Mouse (Mus musculus) CH12.LX (cell line): ENCODE measurements around the gene Maf. TPM values are rescaled to one million over a fixed set of nuclear protein-coding genes. Genes with fewer than 3 reads are reported as not detected.

Experiments used
- DNase-seq: peaks from one replicate; pipeline ENCODE4 v3.0.0-alpha.2; 2013; ENCODE audit errors: extremely low read depth
- H3K27ac ChIP-seq: 2 replicates; pipeline ENCODE4 v1.5.1; 2012; ENCODE audit warnings: low read depth, mild to moderate bottlenecking, control low read depth, moderate library complexity; ENCODE audit not compliant: insufficient read depth
- H3K27me3 ChIP-seq: replicated peaks from 2 replicates; pipeline ENCODE3; 2012; ENCODE audit warnings: inconsistent platforms
- H3K36me3 ChIP-seq, 2 experiments: replicated peaks in 1 of 2; 2 replicates each; pipeline versions ENCODE3 to v1.6.1; 2012; ENCODE audit warnings: inconsistent platforms in 1 of 2, low read length in 1 of 2, mild to moderate bottlenecking in 1 of 2, mixed read lengths in 1 of 2, moderate library complexity in 1 of 2; ENCODE audit not compliant: control insufficient read depth in 1 of 2, insufficient read depth in 1 of 2
- H3K4me1 ChIP-seq, 2 experiments: 2 replicates each; pipeline ENCODE4 v1.6.1; 2012; ENCODE audit warnings: inconsistent platforms in 1 of 2, moderate library complexity in 1 of 2; ENCODE audit not compliant: insufficient read depth in 2 of 2, control insufficient read depth in 1 of 2
- H3K4me2 ChIP-seq: 2 replicates; pipeline ENCODE4 v1.6.1; 2012; ENCODE audit warnings: low read depth, mild to moderate bottlenecking, control low read depth; ENCODE audit not compliant: poor library complexity, insufficient read depth, severe bottlenecking
- H3K4me3 ChIP-seq, 3 experiments: fragments of 150-350 bp in 1 of 3; sonication (generic) in 1 of 3; replicated peaks in 1 of 3; 2 replicates each; pipeline versions ENCODE3 to v1.5.1; 2011 to 2012; ENCODE audit warnings: low read depth in 2 of 3, low read length in 2 of 3, mild to moderate bottlenecking in 2 of 3, moderate library complexity in 2 of 3, control low read depth in 1 of 3, improper control_type of control experiment in 1 of 3, inconsistent platforms in 1 of 3, mixed read lengths in 1 of 3; ENCODE audit not compliant: poor library complexity in 1 of 3
- H3K79me2 ChIP-seq: replicated peaks from 2 replicates; pipeline ENCODE4 v1.6.1; 2012; ENCODE audit warnings: mild to moderate bottlenecking, moderate library complexity; ENCODE audit not compliant: control insufficient read depth, poor library complexity, insufficient read depth, severe bottlenecking; ENCODE audit errors: extremely low read depth
- H3K9ac ChIP-seq: 2 replicates; pipeline ENCODE4 v1.6.1; 2012; ENCODE audit warnings: low read depth, mild to moderate bottlenecking, control low read depth, moderate library complexity; ENCODE audit not compliant: insufficient read depth
- H3K9me3 ChIP-seq: replicated peaks from 2 replicates; pipeline ENCODE3; 2012; ENCODE audit warnings: low read length, inconsistent platforms, mixed read lengths
- BHLHE40 ChIP-seq: IDR thresholded peaks from 2 replicates; pipeline ENCODE4 v1.6.1; 2011; ENCODE audit warnings: mild to moderate bottlenecking, low read depth, low read length, improper control_type of control experiment
- CTCF ChIP-seq, 2 experiments: IDR thresholded peaks in 1 of 2; conservative IDR thresholded peaks in 1 of 2; 2 replicates each; pipeline ENCODE4 v1.5.1; 2011 to 2012; ENCODE audit warnings: low read depth in 2 of 2, low read length in 2 of 2, improper control_type of control experiment in 1 of 2, inconsistent platforms in 1 of 2, mild to moderate bottlenecking in 1 of 2, moderate library complexity in 1 of 2
- E2F4 ChIP-seq: IDR thresholded peaks from 2 replicates; pipeline ENCODE4 v1.6.1; 2011; ENCODE audit warnings: low read depth, low read length, improper control_type of control experiment; ENCODE audit not compliant: insufficient replicate concordance
- ELF1 ChIP-seq: IDR thresholded peaks from 2 replicates; pipeline ENCODE4 v1.6.1; 2014; ENCODE audit warnings: low read depth, mild to moderate bottlenecking, inconsistent platforms, low read length, improper control_type of control experiment
- EP300 ChIP-seq: IDR thresholded peaks from 2 replicates; pipeline ENCODE4 v1.6.1; 2011; ENCODE audit warnings: low read length, improper control_type of control experiment
- ETS1 ChIP-seq: conservative IDR thresholded peaks from 2 replicates; pipeline ENCODE4 v1.6.1; 2012; ENCODE audit warnings: low read depth, mild to moderate bottlenecking, inconsistent platforms, low read length, improper control_type of control experiment, moderate library complexity
- GABPA ChIP-seq: IDR thresholded peaks from 2 replicates; pipeline ENCODE4 v1.6.1; 2012; ENCODE audit warnings: low read depth, low read length, improper control_type of control experiment, inconsistent platforms; ENCODE audit not compliant: insufficient replicate concordance
- JUN ChIP-seq: IDR thresholded peaks from 2 replicates; pipeline ENCODE4 v1.6.1; 2011; ENCODE audit warnings: low read depth, mild to moderate bottlenecking, low read length, improper control_type of control experiment, moderate library complexity; ENCODE audit not compliant: insufficient read depth
- KAT2A ChIP-seq: IDR thresholded peaks from 2 replicates; pipeline ENCODE4 v1.6.1; 2012; ENCODE audit warnings: low read length, improper control_type of control experiment, inconsistent platforms; ENCODE audit not compliant: insufficient replicate concordance
- MEF2A ChIP-seq: IDR thresholded peaks from 2 replicates; pipeline ENCODE4 v1.6.1; 2014; ENCODE audit warnings: low read depth, mild to moderate bottlenecking, inconsistent platforms, low read length, improper control_type of control experiment, borderline replicate concordance
- MYC ChIP-seq: IDR thresholded peaks from 2 replicates; pipeline ENCODE4 v1.6.1; 2011; ENCODE audit warnings: low read depth, mild to moderate bottlenecking, improper control_type of control experiment, low read length
- POLR2AphosphoS2 ChIP-seq: IDR thresholded peaks from 2 replicates; pipeline ENCODE4 v1.6.1; 2011; ENCODE audit warnings: low read depth, low read length, improper control_type of control experiment
- RCOR1 ChIP-seq: conservative IDR thresholded peaks from 2 replicates; pipeline ENCODE4 v1.6.1; 2012; ENCODE audit warnings: low read depth, mild to moderate bottlenecking, inconsistent platforms, low read length, improper control_type of control experiment
- SIN3A ChIP-seq: IDR thresholded peaks from 2 replicates; pipeline ENCODE4 v1.6.1; 2012; ENCODE audit warnings: low read length, improper control_type of control experiment, inconsistent platforms
- USF1 ChIP-seq: IDR thresholded peaks from 2 replicates; pipeline ENCODE4 v1.6.1; 2014; ENCODE audit warnings: low read depth, mild to moderate bottlenecking, inconsistent platforms, low read length, improper control_type of control experiment
- USF2 ChIP-seq: conservative IDR thresholded peaks from 2 replicates; pipeline ENCODE4 v1.6.1; 2011; ENCODE audit warnings: low read depth, low read length, improper control_type of control experiment
- dilution Hi-C: fragments of 300-500 bp; cut with MboI; formaldehyde crosslinking; loops from 2 replicates; pipeline ENCODE4 v1.14.3; 2020; ENCODE audit warnings: low sequenced_read_pairs; ENCODE audit not compliant: extremely low pct_unique_long_range_greater_than_20kb, extremely low pct_ligation_motif_present
- in situ Hi-C: fragments of 300-500 bp; cut with MboI; formaldehyde crosslinking; loops from 3 replicates; pipeline ENCODE4 v1.14.3; 2019; ENCODE audit warnings: low sequenced_read_pairs, low pct_ligation_motif_present, low pct_unique_long_range_greater_than_20kb, mixed read lengths
- polyA plus RNA-seq: library from polyadenylated mRNA; unstranded; fragments of >175 nt; gene quantifications from 2 replicates; pipeline ENCODE4 v1.2.1, GENCODE M21; 2012; ENCODE audit warnings: low read depth; ENCODE audit not compliant: insufficient read length
- total RNA-seq, 2 experiments: library from RNA; depleted of rRNA; stranded (reverse); fragments of 300-350 nt in 1 of 2; fragments of >200 nt in 1 of 2; gene quantifications; 2 replicates each; pipeline ENCODE4 v1.2.3; 2012 to 2014

The Maf gene
- total and polyA plus RNA-seq, 3 experiments: not detected

DNA sequence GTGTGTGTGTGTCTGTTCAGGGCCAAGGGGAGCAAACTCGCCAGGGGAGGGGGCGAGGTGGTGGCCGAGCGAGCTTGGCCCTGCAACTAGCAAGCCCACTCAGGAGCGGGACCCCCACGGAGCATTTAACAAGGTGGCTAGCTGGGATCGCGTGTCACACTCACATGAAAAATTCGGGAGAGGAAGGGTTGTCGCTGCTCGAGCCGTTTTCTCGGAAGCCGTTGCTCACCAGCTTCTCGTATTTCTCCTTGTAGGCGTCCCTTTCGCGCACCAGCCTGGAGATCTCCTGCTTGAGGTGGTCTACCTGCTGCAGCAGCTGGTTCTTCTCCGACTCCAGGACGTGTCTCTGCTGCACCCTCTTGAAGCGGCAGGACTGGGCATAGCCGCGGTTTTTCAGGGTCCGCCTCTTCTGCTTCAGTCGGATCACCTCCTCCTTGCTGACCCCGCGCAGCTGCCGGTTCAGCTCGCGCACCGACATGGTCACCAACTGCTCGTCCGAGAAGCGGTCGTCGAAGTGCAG, 1.9 kb downstream of the Maf start:
- Histone ChIP-seq H3K4me2 (no peak overlapping the region), H3K36me3 (no peaks in the 10 kb centered on the region), H3K4me3 (no peak overlapping the region), H3K79me2 (no peaks in the 10 kb centered on the region), H3K27me3 (peaks cover 10% of the 10 kb centered on the region), H3K4me1 (no peaks in the 10 kb centered on the region), H3K9ac (no peak overlapping the region), H3K27ac (no peak overlapping the region), H3K9me3 (peaks cover 21% of the 10 kb centered on the region)
- no peak for TF ChIP-seq MYC
- TF ChIP-seq POLR2AphosphoS2: no peak
- no peak for TF ChIP-seq JUN
- no peak for TF ChIP-seq MEF2A
- no peak for TF ChIP-seq EP300
- no peak for TF ChIP-seq ETS1
- TF ChIP-seq CTCF (conservative IDR thresholded peaks at IDR 0.05 in 1 of 2, IDR thresholded peaks at IDR 0.05 in 1 of 2; ENCODE audit: low read depth in 2 of 2, low read length in 2 of 2): no peak
- no peak for TF ChIP-seq SIN3A
- no peak for TF ChIP-seq RCOR1
- TF ChIP-seq ELF1: no peak
- no peak for TF ChIP-seq KAT2A
- TF ChIP-seq BHLHE40: no peak
- in situ Hi-C loops (loop anchor here (25.0 kb wide), 1 partner anchor 618 kb away; no protein-coding TSS in a partner anchor), dilution Hi-C loops (no loop called here)
- DNase-seq: no peak

DNA sequence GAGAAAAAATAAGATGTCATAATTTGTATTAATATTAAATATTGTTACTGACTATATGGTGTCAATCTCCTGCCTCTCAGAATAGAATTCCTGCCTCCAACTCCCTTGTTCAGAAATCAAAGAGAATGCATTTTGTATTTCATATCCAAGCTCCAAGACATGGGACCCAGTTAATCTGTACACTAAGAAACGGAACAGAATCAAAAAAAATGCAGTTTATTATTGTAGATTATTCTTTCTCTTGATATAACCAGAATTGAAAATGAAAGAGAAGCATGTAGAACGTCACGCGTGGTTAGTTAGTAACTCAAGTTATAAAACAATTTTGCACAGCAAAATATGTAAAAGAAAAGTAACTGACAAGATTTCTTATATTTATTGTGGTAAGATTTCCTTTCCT, 4.5 kb downstream of the Maf start:
- H3K27me3 ChIP-seq: peaks cover 16% of the 10 kb centered on the region
- H3K4me1 ChIP-seq: no peaks in the 10 kb centered on the region
- H3K36me3 ChIP-seq: no peaks in the 10 kb centered on the region
- no peaks in the 10 kb centered on the region for H3K79me2 ChIP-seq
- in situ Hi-C loops (loop anchor here (25.0 kb wide), 1 partner anchor 616 kb away; no protein-coding TSS in a partner anchor), dilution Hi-C loops (no loop called here)
- H3K27ac ChIP-seq: no peak overlapping the region
- peaks cover 19% of the 10 kb centered on the region for H3K9me3 ChIP-seq
- H3K9ac ChIP-seq: no peak overlapping the region
- TF ChIP-seq USF1: no peak
- no peak for TF ChIP-seq ELF1
- TF ChIP-seq E2F4: no peak
- no peak for TF ChIP-seq GABPA
- no peak for TF ChIP-seq USF2
- no peak for DNase-seq
- H3K4me3 ChIP-seq: no peak overlapping the region
- H3K4me2 ChIP-seq: no peak overlapping the region
